ENCODE assay signal across 16 mouse cellular contexts in the genomic region with DNA sequence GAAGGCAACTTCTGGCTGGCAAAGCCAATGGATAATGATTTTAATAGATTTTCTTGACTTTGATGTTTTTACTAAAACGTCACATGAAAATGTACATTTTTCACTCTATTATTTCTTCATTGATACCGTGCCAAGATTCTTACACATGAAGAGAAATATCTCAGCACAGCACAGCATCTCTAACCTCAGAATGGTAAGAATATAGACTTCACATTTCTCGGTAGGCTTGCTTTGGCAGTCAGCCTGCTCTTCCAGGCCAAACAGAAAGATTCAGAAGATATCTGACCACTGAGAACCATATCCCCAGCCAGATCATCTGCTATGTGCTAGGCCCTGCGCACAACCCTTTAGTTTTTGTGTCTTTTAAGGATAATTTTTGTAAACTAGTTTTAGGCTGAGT.
"Had no signal": no experiment of that assay in that cellular context is flagged by ENCODE, and none has a peak within 500 bp of the region (broad histone marks: within the 10 kb centered on the region; RNA-seq: fewer than 3 reads in every experiment).

No protein-coding gene starts in this region.

- H3K4me2 ChIP-seq: limb, embryonic 13.5 days; liver, embryonic 13.5 days; lung, embryonic 15.5 days; midbrain, embryonic 13.5 days had no signal

- H3K4me3 ChIP-seq: limb, embryonic 13.5 days; liver, embryonic 13.5 days; lung, embryonic 15.5 days; megakaryocyte, embryonic 14.5 days; midbrain, embryonic 10.5 days; midbrain, embryonic 13.5 days had no signal

- H3K9ac ChIP-seq: limb, embryonic 13.5 days; liver, embryonic 13.5 days; lung, embryonic 15.5 days; midbrain, embryonic 13.5 days had no signal

- H3K27ac ChIP-seq: limb, embryonic 13.5 days; liver, embryonic 13.5 days; lung, embryonic 15.5 days; midbrain, embryonic 10.5 days; midbrain, embryonic 13.5 days had no signal

- H3K9me3 ChIP-seq: limb, embryonic 13.5 days; liver, embryonic 13.5 days; lung, embryonic 15.5 days; megakaryocyte, embryonic 14.5 days; midbrain, embryonic 10.5 days; midbrain, embryonic 13.5 days had no signal

- ATAC-seq: midbrain, embryonic 13.5 days; midbrain, embryonic 16.5 days had no signal

- DNase-seq: kidney, adult 18-20 months; kidney, postnatal 10 days; kidney, postnatal 36 days; layer of hippocampus, postnatal 36 days; left cerebral cortex, postnatal 4 days; liver, embryonic 13.5 days; lung, postnatal 10 days; lung, postnatal 36 days; thymus, adult 18-20 months; thymus, postnatal 36 days had no signal

- H3K27me3 ChIP-seq: limb, embryonic 13.5 days; liver, embryonic 13.5 days; lung, embryonic 15.5 days; megakaryocyte, embryonic 14.5 days; midbrain, embryonic 13.5 days had no signal

- H3K36me3 ChIP-seq: limb, embryonic 13.5 days; liver, embryonic 13.5 days; lung, embryonic 15.5 days; midbrain, embryonic 10.5 days; midbrain, embryonic 13.5 days had no signal

- H3K4me1 ChIP-seq: liver, embryonic 13.5 days; lung, embryonic 15.5 days; megakaryocyte, embryonic 14.5 days; midbrain, embryonic 10.5 days; midbrain, embryonic 13.5 days had no signal
